ENCODE assay signal across 8 mouse cellular contexts in the genomic region with DNA sequence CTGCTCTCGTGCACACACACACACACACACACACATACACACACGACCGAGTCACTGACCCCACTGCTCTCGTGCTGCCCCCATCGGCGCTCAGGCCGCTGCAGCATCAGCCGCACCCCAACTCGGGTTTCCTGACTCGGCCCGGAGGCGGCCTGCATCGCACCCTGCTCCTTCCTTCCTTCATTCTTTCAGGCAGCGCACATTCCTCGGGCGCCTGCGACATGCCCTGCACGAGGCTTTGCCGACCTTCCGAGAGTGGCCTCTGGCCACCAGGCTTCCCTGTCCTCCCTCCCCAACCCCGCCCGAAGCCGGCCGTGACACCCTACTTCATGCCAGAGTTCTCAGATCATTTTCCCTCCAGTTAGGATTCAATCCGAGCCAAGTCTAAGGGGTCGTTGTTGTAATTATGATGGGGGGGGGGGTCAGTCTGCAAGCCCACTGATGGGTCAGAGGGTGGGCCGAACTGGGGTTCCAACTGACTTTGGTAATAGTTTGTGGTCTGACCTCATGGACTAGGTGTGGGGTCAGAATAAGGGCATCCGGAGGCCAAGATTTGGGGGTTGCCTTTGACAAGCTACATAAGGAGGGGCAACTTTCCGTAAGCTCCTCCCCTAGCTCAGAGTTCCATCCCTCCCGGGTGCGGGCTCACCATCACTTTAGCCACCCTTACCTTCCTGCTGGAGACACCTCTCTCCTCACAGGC. TPM values are rescaled to one million over a fixed set of nuclear protein-coding genes. Genes with fewer than 3 reads are reported as not detected.
DNase-seq lines count a peak whose midpoint lies in the region; ATAC-seq lines count a peak whose summit lies in the region.

No protein-coding gene starts in this region.

- no peak for ATAC-seq in hindbrain, embryonic 16.5 days
- ATAC-seq in liver, embryonic 12.5 days = peak; percentile 11
- no peak; the same call in 1 of the 2 replicates for ATAC-seq in neural tube, embryonic 12.5 days (ENCODE audit: low FRiP score, low read depth)

- H3K27me3 ChIP-seq in hindbrain, embryonic 16.5 days (replicated peaks; ENCODE audit: control insufficient read depth, insufficient read depth, low read length) = peaks cover 11% of the 10 kb centered on the region
- peaks cover 80% of the 10 kb centered on the region for H3K27me3 ChIP-seq in liver, embryonic 12.5 days (replicated peaks)
- H3K27me3 ChIP-seq in neural tube, embryonic 12.5 days (replicated peaks) = 0 out of 2 replicates have a peak, but pooled peaks cover 7% of the 10 kb centered on the region

- H3K4me3 ChIP-seq in hindbrain, embryonic 16.5 days (ENCODE audit: low read length) = peak overlapping the region; percentile 55
- H3K4me3 ChIP-seq in liver, embryonic 12.5 days = peak overlapping the region; percentile 48
- peak overlapping the region; percentile 36; the same call in 1 of the 2 replicates for H3K4me3 ChIP-seq in neural tube, embryonic 12.5 days

- peaks cover 27% of the 10 kb centered on the region for H3K4me1 ChIP-seq in hindbrain, embryonic 16.5 days (ENCODE audit: control insufficient read depth, insufficient read depth, low read depth, low read length)
- peaks cover 46% of the 10 kb centered on the region for H3K4me1 ChIP-seq in liver, embryonic 12.5 days
- H3K4me1 ChIP-seq in neural tube, embryonic 12.5 days = peaks cover 49% of the 10 kb centered on the region

- peak overlapping the region; percentile 54; the same call in 1 of the 2 replicates for H3K27ac ChIP-seq in hindbrain, embryonic 16.5 days (ENCODE audit: low read depth, low read length)
- peak overlapping the region; percentile 45; the same call in 1 of the 2 replicates for H3K27ac ChIP-seq in liver, embryonic 12.5 days
- H3K27ac ChIP-seq in neural tube, embryonic 12.5 days = peak overlapping the region; percentile 8

- H3K36me3 ChIP-seq in hindbrain, embryonic 16.5 days (ENCODE audit: control insufficient read depth, insufficient read depth, low read length) = no peaks in the 10 kb centered on the region
- no peaks in the 10 kb centered on the region for H3K36me3 ChIP-seq in liver, embryonic 12.5 days
- no peaks in the 10 kb centered on the region for H3K36me3 ChIP-seq in neural tube, embryonic 12.5 days

- WGBS in hindbrain, embryonic 16.5 days = 10% methylated on average over 31 of the region's 31 CpGs
- WGBS in liver, embryonic 12.5 days (ENCODE audit: insufficient replicate concordance) = 11% methylated on average over 31 of the region's 31 CpGs
- 6% methylated on average over 31 of the region's 31 CpGs for WGBS in neural tube, embryonic 12.5 days

- DNase-seq in spleen, adult 18-20 months = peak; percentile 54 to 55
- DNase-seq in spleen, adult 12 weeks (ENCODE audit: low spot score) = no peak
- DNase-seq in forelimb bud, embryonic 11.5 days (ENCODE audit: low read depth, low spot score) = peak; percentile 67
- DNase-seq in yolk sac, embryonic 10.5 days (ENCODE audit: low spot score) = peak; percentile 43
- DNase-seq in layer of hippocampus, postnatal 36 days = no peak

- peak overlapping the region; percentile 88 for H3K4me2 ChIP-seq in hindbrain, embryonic 16.5 days (ENCODE audit: low read length)
- H3K4me2 ChIP-seq in liver, embryonic 12.5 days = peak overlapping the region; percentile 75
- peak overlapping the region; percentile 69 for H3K4me2 ChIP-seq in neural tube, embryonic 12.5 days (replicated peaks)

- no peaks in the 10 kb centered on the region for H3K9me3 ChIP-seq in hindbrain, embryonic 16.5 days (ENCODE audit: control insufficient read depth, low read length)
- H3K9me3 ChIP-seq in liver, embryonic 12.5 days (replicated peaks) = no peaks in the 10 kb centered on the region
- H3K9me3 ChIP-seq in neural tube, embryonic 12.5 days = no peaks in the 10 kb centered on the region

- H3K9ac ChIP-seq in hindbrain, embryonic 16.5 days (ENCODE audit: low read depth, low read length) = peak overlapping the region; percentile 64
- no peak overlapping the region for H3K9ac ChIP-seq in liver, embryonic 12.5 days
- H3K9ac ChIP-seq in neural tube, embryonic 12.5 days = peak overlapping the region; percentile 44; the same call in 1 of the 2 replicates

RNA-seq across cellular contexts. Expression of a gene that starts 5.2 kb away (rescaled TPM):
- 214 and 226 TPM in 2 replicates for polyA plus RNA-seq in hindbrain, embryonic 16.5 days (2015; fragmentation: Nextera tagmentation; extraction: Ambion mirVana)
- polyA plus RNA-seq in liver, embryonic 12.5 days (2016; fragmentation: Nextera tagmentation; extraction: Ambion mirVana) = 80.9 and 88.1 TPM in 2 replicates
- 325 and 330 TPM in 2 replicates for polyA plus RNA-seq in neural tube, embryonic 12.5 days (2016; fragmentation: Nextera tagmentation; extraction: Ambion mirVana)
- total RNA-seq in layer of hippocampus, postnatal 36 days (2021) = 10 to 100 TPM; 35.4 to 42.4 TPM

RNA-seq across cellular contexts. Expression of a gene that starts 23.7 kb away (rescaled TPM):
- polyA plus RNA-seq in hindbrain, embryonic 16.5 days (2015; fragmentation: Nextera tagmentation; extraction: Ambion mirVana) = 3.4 TPM in 2 replicates
- 63.4 and 69.1 TPM in 2 replicates for polyA plus RNA-seq in liver, embryonic 12.5 days (2016; fragmentation: Nextera tagmentation; extraction: Ambion mirVana)
- polyA plus RNA-seq in neural tube, embryonic 12.5 days (2016; fragmentation: Nextera tagmentation; extraction: Ambion mirVana) = 9.5 and 10.4 TPM in 2 replicates
- total RNA-seq in layer of hippocampus, postnatal 36 days (2021) = under 1 TPM; 0.63 to 0.72 TPM

RNA-seq across cellular contexts. Expression of a gene that starts 57.7 kb away (rescaled TPM):
- 6.2 and 7.9 TPM in 2 replicates for polyA plus RNA-seq in hindbrain, embryonic 16.5 days (2015; fragmentation: Nextera tagmentation; extraction: Ambion mirVana)
- 1.5 and 1.9 TPM in 2 replicates for polyA plus RNA-seq in liver, embryonic 12.5 days (2016; fragmentation: Nextera tagmentation; extraction: Ambion mirVana)
- polyA plus RNA-seq in neural tube, embryonic 12.5 days (2016; fragmentation: Nextera tagmentation; extraction: Ambion mirVana) = 10.4 and 11.4 TPM in 2 replicates
- 1 to 10 TPM; 3.1 to 3.2 TPM for total RNA-seq in layer of hippocampus, postnatal 36 days (2021)

Comparison
In these comparisons a context has a peak if more than half of its experiments do, and no peak if none do; other contexts are left out.
1. DNase-seq: peak in spleen, adult 18-20 months (2 of 2), forelimb bud, embryonic 11.5 days (single experiment) and yolk sac, embryonic 10.5 days (single experiment); none in spleen, adult 12 weeks (single experiment) and layer of hippocampus, postnatal 36 days (0 of 2).
2. Peak in every context shown above with its lines, with median percentiles within 50 percentile points of each other: H3K27ac ChIP-seq, H3K4me2 ChIP-seq and H3K4me3 ChIP-seq.